Comparison of ENCODE assay signal across 17 mouse cellular contexts in genomic region chr5:31591122-31591521, GRCm38 (mm10).
"Had no signal": no experiment of that assay in that cellular context is flagged by ENCODE, and none has a peak within 500 bp of the region (broad histone marks: within the 10 kb centered on the region; RNA-seq: fewer than 3 reads in every experiment).

No protein-coding gene starts in this region.

- ATAC-seq: hindbrain, embryonic 16.5 days; inflammation-experienced regulatory T-cells, adult 6 months; intestine, embryonic 15.5 days; intestine, postnatal 0 days had no signal

- DNase-seq: gastrocnemius, adult 2 months; gastrocnemius, postnatal 10 days; gastrocnemius, postnatal 25 days; heart, adult 2 months; heart, postnatal 10 days; heart, postnatal 4 days; kidney, adult 18-20 months; kidney, adult 8-10 months; kidney, postnatal 10 days; kidney, postnatal 25 days; kidney, postnatal 4 days; liver; liver, embryonic 13.5 days had no signal
